Mouse (Mus musculus) E14TG2a.4 (cell line): ENCODE results near the gene 6030498E09Rik.

Source experiments
- CTCF ChIP-seq: conservative IDR thresholded peaks from 2 replicates; pipeline ENCODE4 v1.5.1; 2014; ENCODE audit warnings: low read length
- NANOG ChIP-seq: IDR thresholded peaks from 2 replicates; pipeline ENCODE4 v1.6.1; 2014; ENCODE audit warnings: borderline replicate concordance, low read length, mixed read lengths
- POU5F1 ChIP-seq: IDR thresholded peaks from 2 replicates; pipeline ENCODE4 v1.6.1; 2014; ENCODE audit warnings: low read length, borderline replicate concordance

GRCm38 (mm10) chrX:38771886-38772285 is 585 bp upstream of the 6030498E09Rik start:
- TF ChIP-seq CTCF (no peak), POU5F1 (no peak), NANOG (no peak)
